Mouse (Mus musculus): Measurements from ENCODE around the gene Arl13b.

DNA sequence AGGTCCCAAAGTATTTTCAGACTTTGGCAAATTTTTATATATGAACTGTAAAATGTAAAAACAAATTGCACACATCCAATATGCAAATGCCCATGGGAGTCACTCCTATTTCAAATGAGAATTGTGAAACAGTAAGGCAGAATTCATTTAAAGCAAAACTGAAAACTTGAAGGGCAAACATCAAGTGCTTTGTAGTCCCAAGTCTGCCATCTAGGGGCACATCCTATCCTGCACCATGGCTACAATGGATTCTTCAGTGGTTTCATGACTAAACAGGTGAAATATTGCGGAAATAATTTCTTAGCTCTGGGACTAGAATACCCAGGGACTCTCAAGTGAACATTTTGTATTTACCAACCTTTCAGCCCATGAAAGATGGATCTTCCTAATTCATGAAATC, 11.2 kb upstream of the Arl13b start:
- TF ChIP-seq CTCF (IDR thresholded peaks at IDR 0.05; ENCODE audit: control insufficient read depth, insufficient read depth, low read length) (no peak), POLR2A (IDR thresholded peaks at IDR 0.05; ENCODE audit: borderline replicate concordance, control insufficient read depth, low read depth, low read length) (no peak)

All from bone marrow, adult 2 months (tissue).